Mouse (Mus musculus) limb, embryonic 12.5 days (tissue): Measurements from ENCODE around the gene Eipr1. TPM values are rescaled to one million over a fixed set of nuclear protein-coding genes. Genes with fewer than 3 reads are reported as not detected.
A peak's percentile ranks its signal among the peaks of the same experiment; 100 is the strongest.
"Not testable (repeated sequence)": the region's sequence is repeated elsewhere in the genome, so short reads cannot be mapped to it uniquely, and the experiment has no call there.

Source experiments
- ATAC-seq: fragments of 200-750 bp; cut with Nextera tagmentation; 2 replicates; pipeline ENCODE4 v1.8.0; 2017; ENCODE audit warnings: low read depth, moderate TSS enrichment; ENCODE audit not compliant: insufficient number of reproducible peaks, insufficient read depth, low FRiP score, low TSS enrichment
- H3K27ac ChIP-seq: fragments of 300-500 bp; sonication (generic); 2 replicates; pipeline ENCODE4 v1.5.1; 2016; ENCODE audit warnings: mild to moderate bottlenecking, moderate library complexity
- H3K27me3 ChIP-seq: fragments of 300-500 bp; sonication (generic); 2 replicates; pipeline ENCODE4 v1.6.1; 2016; ENCODE audit warnings: mild to moderate bottlenecking, moderate library complexity
- H3K36me3 ChIP-seq: fragments of 300-500 bp; sonication (generic); 2 replicates; pipeline ENCODE4 v1.6.1; 2016; ENCODE audit warnings: mild to moderate bottlenecking, moderate library complexity
- H3K4me1 ChIP-seq: fragments of 300-500 bp; sonication (generic); replicated peaks from 2 replicates; pipeline ENCODE4 v1.6.1; 2016
- H3K4me2 ChIP-seq: fragments of 300-500 bp; sonication (generic); 2 replicates; pipeline ENCODE4 v1.6.1; 2016; ENCODE audit warnings: mild to moderate bottlenecking, moderate library complexity
- H3K4me3 ChIP-seq: fragments of 300-500 bp; sonication (generic); replicated peaks from 2 replicates; pipeline ENCODE4 v1.5.1; 2016; ENCODE audit warnings: mild to moderate bottlenecking
- H3K9ac ChIP-seq: fragments of 300-500 bp; sonication (generic); replicated peaks from 2 replicates; pipeline ENCODE4 v1.6.1; 2016; ENCODE audit warnings: mild to moderate bottlenecking, moderate library complexity
- H3K9me3 ChIP-seq: fragments of 300-500 bp; sonication (generic); 2 replicates; pipeline ENCODE4 v1.6.1; 2016; ENCODE audit warnings: mild to moderate bottlenecking, moderate library complexity
- WGBS: fragments of 180-500 bp; shearing (Covaris S2); methylation state at CpG from one replicate; pipeline ENCODE4 v1.1.7; 2016; 5-methylcytosine and 5-hydroxymethylcytosine counted together
- polyA plus RNA-seq: library from polyadenylated mRNA; unstranded; fragments of >200 nt; fragmentation: Nextera tagmentation; extraction: Ambion mirVana; gene quantifications from 2 replicates; pipeline ENCODE4 v1.2.1, GENCODE M21; 2016

Eipr1 gene
- polyA plus RNA-seq, 1 experiment from 2014 or later: 33.7 TPM

DNA sequence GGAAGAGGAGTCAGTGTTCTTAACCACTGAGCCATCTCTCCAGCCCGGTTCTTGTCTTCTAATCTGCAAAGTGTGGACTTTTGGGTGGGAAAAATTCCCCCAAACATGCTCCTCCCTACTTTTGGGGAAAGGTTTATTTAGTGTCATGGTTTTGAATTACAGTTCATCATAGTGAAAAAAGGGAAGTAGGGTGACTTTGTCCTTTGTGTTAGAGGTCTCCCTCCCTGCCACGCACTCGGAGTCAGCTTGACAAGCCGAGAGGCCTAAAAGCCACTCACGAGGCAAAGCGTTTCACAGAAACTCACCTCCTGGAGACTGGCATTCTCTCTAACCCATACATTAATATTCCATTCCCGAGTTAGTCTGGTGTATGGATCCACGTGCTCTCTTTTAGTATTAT lies 19.0 kb upstream of the Eipr1 start:
- H3K4me3 ChIP-seq: no peak overlapping the region
- no peak overlapping the region for H3K4me2 ChIP-seq
- ATAC-seq: no peak
- no peaks in the 10 kb centered on the region for H3K4me1 ChIP-seq
- H3K9ac ChIP-seq: no peak overlapping the region
- peaks cover 5% of the 10 kb centered on the region; the same call in 1 of the 2 replicates for H3K9me3 ChIP-seq
- H3K27me3 ChIP-seq: no peaks in the 10 kb centered on the region
- H3K27ac ChIP-seq: no peak overlapping the region
- peaks cover 77% of the 10 kb centered on the region for H3K36me3 ChIP-seq
- 94% methylated on average over 8 of the region's 8 CpGs for WGBS

- H3K36me3 ChIP-seq: peaks cover 79% of the 10 kb centered on the region
- H3K27me3 ChIP-seq, H3K4me1 ChIP-seq, H3K4me2 ChIP-seq, H3K9ac ChIP-seq, H3K4me3 ChIP-seq, ATAC-seq, H3K9me3 ChIP-seq, H3K27ac ChIP-seq: not testable (repeated sequence)
- whole genome bisulfite sequencing: 96% methylated on average over 6 of the region's 6 CpGs
Measured at GRCm38 (mm10) chr12:28733520-28734245, 17.9 kb upstream of the Eipr1 start.

GRCm38 (mm10) chr12:28734271-28734670 lies 17.3 kb upstream of the Eipr1 start:
- Histone ChIP-seq H3K9me3 (peaks cover 5% of the 10 kb centered on the region; the same call in 1 of the 2 replicates), H3K36me3 (peaks cover 74% of the 10 kb centered on the region), H3K9ac (no peak overlapping the region), H3K4me2 (no peak overlapping the region), H3K4me1 (no peaks in the 10 kb centered on the region), H3K27ac (no peak overlapping the region), H3K4me3 (no peak overlapping the region), H3K27me3 (no peaks in the 10 kb centered on the region)
- ATAC-seq: no peak
- WGBS: 100% methylated on average over 1 of the region's 1 CpGs

- H3K36me3 ChIP-seq: peaks cover 67% of the 10 kb centered on the region
- no peak overlapping the region for H3K4me2 ChIP-seq
- H3K9me3 ChIP-seq: peaks cover 5% of the 10 kb centered on the region; the same call in 1 of the 2 replicates
- ATAC-seq: no peak
- H3K27me3 ChIP-seq: no peaks in the 10 kb centered on the region
- H3K4me1 ChIP-seq: no peaks in the 10 kb centered on the region
- H3K27ac ChIP-seq: no peak overlapping the region
- H3K4me3 ChIP-seq: no peak overlapping the region
- no peak overlapping the region for H3K9ac ChIP-seq
- WGBS: 94% methylated on average over 3 of the region's 3 CpGs
Measured at GRCm38 (mm10) chr12:28735293-28735692, 16.3 kb upstream of the Eipr1 start.

DNA sequence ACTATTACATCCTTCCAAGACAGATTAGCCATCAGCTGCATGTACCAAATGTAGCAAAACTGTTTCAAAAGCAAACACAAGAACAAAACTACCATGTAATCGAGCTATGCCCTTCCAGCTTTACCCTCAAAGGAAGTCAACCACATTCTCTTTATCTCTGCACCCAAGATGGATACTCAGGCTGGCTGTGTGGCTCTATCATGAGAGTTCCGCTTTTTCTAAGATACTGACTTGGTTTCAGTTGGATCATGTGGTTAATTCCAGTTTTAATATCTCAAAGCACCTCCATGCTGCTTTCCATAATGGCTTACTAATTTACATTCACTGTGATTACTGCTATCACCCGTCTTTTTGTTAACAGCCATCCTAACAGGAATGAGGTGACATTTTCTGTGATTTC lies 8.3 kb upstream of the Eipr1 start:
- no peak for ATAC-seq

GRCm38 (mm10) chr12:28750021-28750633 lies 1.5 kb upstream of the Eipr1 start, which contains the start of gene Trappc12:
Trappc12 (minus strand) TSS chr12:28750472.
- Histone ChIP-seq H3K4me2 (peak within 1 kb of the TSS; percentile 96), H3K36me3 (peaks cover 23% of the 10 kb centered on the region), H3K27me3 (no peaks in the 10 kb centered on the region), H3K9me3 (no peaks in the 10 kb centered on the region), H3K4me1 (peaks cover 20% of the 10 kb centered on the region), H3K4me3 (peak within 1 kb of the TSS; percentile 76), H3K27ac (no peak within 1 kb of the TSS), H3K9ac (peak within 1 kb of the TSS; percentile 80)
- WGBS: 2% methylated on average over 41 of the region's 41 CpGs
- peak; percentile 85 for ATAC-seq

More for the DNA sequence above, 8.3 kb upstream of the Eipr1 start:
- no peak overlapping the region for H3K4me3 ChIP-seq
- no peaks in the 10 kb centered on the region for H3K27me3 ChIP-seq
- H3K9me3 ChIP-seq: no peaks in the 10 kb centered on the region
- H3K4me2 ChIP-seq: no peak overlapping the region
- H3K4me1 ChIP-seq: no peaks in the 10 kb centered on the region
- 89% methylated on average over 3 of the region's 3 CpGs for WGBS
- no peak overlapping the region for H3K27ac ChIP-seq
- H3K9ac ChIP-seq: no peak overlapping the region
- H3K36me3 ChIP-seq: peaks cover 56% of the 10 kb centered on the region

DNA sequence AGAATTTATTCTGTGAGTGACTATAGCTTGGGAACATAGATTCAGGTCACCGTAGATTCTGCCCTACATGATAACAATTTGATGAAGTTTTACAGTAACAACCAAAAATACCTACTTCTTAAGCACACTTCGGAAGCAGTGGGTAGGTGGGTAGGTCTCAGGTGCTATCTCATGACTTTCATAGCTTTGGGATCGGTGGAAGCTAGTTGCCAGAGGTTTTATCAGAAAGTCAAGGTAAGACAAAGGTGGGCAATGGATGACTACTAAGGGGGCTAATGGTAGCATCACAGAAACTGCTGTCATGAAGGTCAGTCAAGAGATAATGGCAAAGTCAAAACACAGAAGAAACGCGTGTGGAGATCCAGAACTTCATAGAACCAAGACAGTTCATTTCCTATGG lies 727 bp upstream of the Eipr1 start:
- H3K27me3 ChIP-seq: no peaks in the 10 kb centered on the region
- H3K4me2 ChIP-seq: peak overlapping the region; percentile 96; the same call in 1 of the 2 replicates
- H3K36me3 ChIP-seq: peaks cover 15% of the 10 kb centered on the region
- no peak overlapping the region for H3K4me3 ChIP-seq
- H3K9ac ChIP-seq: no peak overlapping the region
- H3K9me3 ChIP-seq: no peaks in the 10 kb centered on the region
- H3K4me1 ChIP-seq: peaks cover 20% of the 10 kb centered on the region
- WGBS: 96% methylated on average over 5 of the region's 5 CpGs
- H3K27ac ChIP-seq: no peak overlapping the region
- ATAC-seq: no peak

- no peaks in the 10 kb centered on the region for H3K27me3 ChIP-seq
- H3K27ac ChIP-seq: no peak overlapping the region
- no peak for ATAC-seq
- no peaks in the 10 kb centered on the region for H3K9me3 ChIP-seq
- no peak overlapping the region for H3K9ac ChIP-seq
- no peak overlapping the region for H3K4me3 ChIP-seq
- H3K36me3 ChIP-seq: peaks cover 4% of the 10 kb centered on the region; the same call in 1 of the 2 replicates
- WGBS: 91% methylated on average over 4 of the region's 4 CpGs
- H3K4me1 ChIP-seq: peaks cover 9% of the 10 kb centered on the region
- H3K4me2 ChIP-seq: no peak overlapping the region
Measured at GRCm38 (mm10) chr12:28756019-28756418, 4.4 kb downstream of the Eipr1 start.

- WGBS: 95% methylated on average over 7 of the region's 7 CpGs
- H3K27ac ChIP-seq: no peak overlapping the region
- H3K36me3 ChIP-seq: peaks cover 13% of the 10 kb centered on the region; the same call in 1 of the 2 replicates
- no peak overlapping the region for H3K4me2 ChIP-seq
- no peak overlapping the region for H3K4me3 ChIP-seq
- H3K9ac ChIP-seq: no peak overlapping the region
- H3K9me3 ChIP-seq: no peaks in the 10 kb centered on the region
- ATAC-seq: no peak
- H3K4me1 ChIP-seq: no peaks in the 10 kb centered on the region
- H3K27me3 ChIP-seq: no peaks in the 10 kb centered on the region
Measured at GRCm38 (mm10) chr12:28769953-28770352, 18.4 kb downstream of the Eipr1 start.

DNA sequence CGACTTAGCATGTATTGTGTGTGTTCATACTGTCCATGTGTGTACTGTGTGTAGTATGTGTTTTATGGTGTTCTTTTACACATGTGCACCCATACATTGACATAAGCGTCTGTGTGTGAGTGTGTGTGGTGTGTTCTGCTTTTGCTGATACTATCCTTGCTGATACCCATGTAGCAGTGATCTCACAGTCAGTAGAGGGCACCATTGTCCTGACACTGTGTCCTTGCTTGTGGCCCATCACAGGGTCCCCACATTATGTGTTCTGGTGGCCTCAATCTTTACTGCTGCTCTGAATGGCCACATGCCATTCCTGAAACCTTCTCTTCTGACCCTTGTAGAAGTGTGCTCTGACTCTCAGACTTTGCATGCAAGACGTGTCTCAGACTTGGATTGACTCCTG lies 22.2 kb downstream of the Eipr1 start:
- no peak for ATAC-seq
- H3K27ac ChIP-seq: no peak overlapping the region
- H3K9me3 ChIP-seq: no peaks in the 10 kb centered on the region
- H3K4me2 ChIP-seq: no peak overlapping the region
- H3K27me3 ChIP-seq: no peaks in the 10 kb centered on the region
- H3K9ac ChIP-seq: no peak overlapping the region
- no peaks in the 10 kb centered on the region for H3K36me3 ChIP-seq
- WGBS: 87% methylated on average over 3 of the region's 3 CpGs
- H3K4me1 ChIP-seq: no peaks in the 10 kb centered on the region
- H3K4me3 ChIP-seq: no peak overlapping the region

GRCm38 (mm10) chr12:28775120-28775519 lies 23.5 kb downstream of the Eipr1 start:
- ATAC-seq: no peak
- no peak overlapping the region for H3K27ac ChIP-seq
- H3K36me3 ChIP-seq: no peaks in the 10 kb centered on the region
- no peak overlapping the region for H3K4me3 ChIP-seq
- WGBS: 50% methylated on average over 8 of the region's 8 CpGs
- H3K9ac ChIP-seq: no peak overlapping the region
- H3K9me3 ChIP-seq: no peaks in the 10 kb centered on the region
- H3K27me3 ChIP-seq: no peaks in the 10 kb centered on the region
- no peak overlapping the region for H3K4me2 ChIP-seq
- 0 out of 2 replicates have a peak, but pooled peaks cover under 1% of the 10 kb centered on the region for H3K4me1 ChIP-seq
